Comparison of ENCODE assay signal across 8 mouse cellular contexts in genomic region chr19:29047334-29048170, GRCm38 (mm10). TPM values are rescaled to one million over a fixed set of nuclear protein-coding genes. Genes with fewer than 3 reads are reported as not detected.
DNase-seq lines count a peak whose midpoint lies in the region; ATAC-seq lines count a peak whose summit lies in the region.

TSS of gene Ak3 (minus strand) at chr19:29047961.

- DNase-seq in adrenal gland, adult (ENCODE audit: inconsistent age in 2 of 2, low spot score in 1 of 2): peak; percentile 88 to 94
- DNase-seq in embryo, embryonic 10 days (ENCODE audit: low spot score): peak; percentile 74
- peak; percentile 86 for DNase-seq in gastrocnemius, postnatal 14 days
- DNase-seq in induced T-regulatory cell, adult 2 months (ENCODE audit: low read depth): peak; percentile 82
- peak; percentile 55 to 72 for DNase-seq in left cerebral cortex, adult 9 months (ENCODE audit: low spot score in 2 of 2)
- peak; percentile 62 to 64 for DNase-seq in right cerebral cortex, adult 2 months (ENCODE audit: low spot score in 2 of 2)
- peak; percentile 44 for DNase-seq in urinary bladder, postnatal 10 days (ENCODE audit: low spot score)

- peak; percentile 85 for ATAC-seq in megakaryocyte, adult 5-6 weeks (ENCODE audit: poor library complexity, severe bottlenecking)

- intact Hi-C loops in gastrocnemius, postnatal 14 days (cut with DNase I; ENCODE audit: low total_unique reads): loop anchor here (10.0 kb wide), 1 partner anchor 53 kb away; the partner anchor contains the start of gene Cdc37l1

RNA-seq across cellular contexts. Expression of gene Ak3, which starts in this region (rescaled TPM):
- total RNA-seq in gastrocnemius, postnatal 14 days (2021): 10 to 100 TPM; 54.4 to 54.5 TPM
- total RNA-seq in megakaryocyte, adult 5-6 weeks (2015): 27.2 and 30.7 TPM in 2 replicates
- total RNA-seq in megakaryocyte, adult 5-6 weeks (2017): 18.2 and 19.5 TPM in 2 replicates

Comparison
In these comparisons a context has a peak if more than half of its experiments do, and no peak if none do; other contexts are left out.
1. Peak in every context shown above with its lines: DNase-seq and ATAC-seq.